Mouse (Mus musculus): ENCODE measurements at regions not wholly inside any gene's neighbourhood (a gene's known extent, or its start where the extent isn't known, plus 50 kb on each side); places are given as distances from the start of the nearest gene placed in this dataset.

GRCm38 (mm10) chr2:61354104-61354503 is 224.3 kb upstream of the Tank start:
- Histone ChIP-seq H3K9ac (ENCODE audit: low read depth, low read length, severe bottlenecking) (no peak overlapping the region), H3K27me3 (ENCODE audit: control insufficient read depth, insufficient read depth, low read length) (no peaks in the 10 kb centered on the region), H3K4me1 (ENCODE audit: control insufficient read depth, insufficient read depth, low read length) (peaks cover 7% of the 10 kb centered on the region), H3K9me3 (ENCODE audit: control insufficient read depth, low read length) (no peaks in the 10 kb centered on the region), H3K27ac (replicated peaks; ENCODE audit: low read depth, low read length) (0 out of 2 replicates have a peak overlapping the region, but pooled peaks have one; percentile 34), H3K36me3 (ENCODE audit: control insufficient read depth, insufficient read depth, low read length) (no peaks in the 10 kb centered on the region), H3K4me3 (replicated peaks; ENCODE audit: low read length) (no peak overlapping the region), H3K4me2 (replicated peaks; ENCODE audit: low read depth, low read length, severe bottlenecking) (no peak overlapping the region)
- 18% methylated on average over 8 of the region's 8 CpGs for WGBS
- DNase-seq (ENCODE audit: low spot score), result peak; percentile 62
- TF ChIP-seq POLR2A (IDR thresholded peaks at IDR 0.05; ENCODE audit: borderline replicate concordance, extremely low read depth, insufficient read depth, insufficient read length), result no peak
- ATAC-seq (ENCODE audit: low FRiP score, low read depth), result peak; percentile 68; the same call in 1 of the 2 replicates

GRCm38 (mm10) chr2:61347451-61347850 is 230.9 kb upstream of the Tank start:
- peaks cover 5% of the 10 kb centered on the region; the same call in 1 of the 2 replicates for H3K4me1 ChIP-seq (ENCODE audit: control insufficient read depth, insufficient read depth, low read length)
- H3K4me3 ChIP-seq (replicated peaks; ENCODE audit: low read length), result no peak overlapping the region
- H3K27me3 ChIP-seq (ENCODE audit: control insufficient read depth, insufficient read depth, low read length), result no peaks in the 10 kb centered on the region
- TF ChIP-seq POLR2A (IDR thresholded peaks at IDR 0.05; ENCODE audit: borderline replicate concordance, extremely low read depth, insufficient read depth, insufficient read length), result no peak
- no peak for ATAC-seq (ENCODE audit: low FRiP score, low read depth)
- no peak overlapping the region for H3K27ac ChIP-seq (replicated peaks; ENCODE audit: low read depth, low read length)
- no peaks in the 10 kb centered on the region for H3K9me3 ChIP-seq (ENCODE audit: control insufficient read depth, low read length)
- H3K4me2 ChIP-seq (replicated peaks; ENCODE audit: low read depth, low read length, severe bottlenecking), result no peak overlapping the region
- WGBS, result 82% methylated on average over 3 of the region's 3 CpGs
- DNase-seq (ENCODE audit: low spot score), result no peak
- no peaks in the 10 kb centered on the region for H3K36me3 ChIP-seq (ENCODE audit: control insufficient read depth, insufficient read depth, low read length)
- no peak overlapping the region for H3K9ac ChIP-seq (ENCODE audit: low read depth, low read length, severe bottlenecking)

- no peaks in the 10 kb centered on the region for H3K9me3 ChIP-seq (ENCODE audit: control insufficient read depth, low read length)
- H3K4me3 ChIP-seq (replicated peaks; ENCODE audit: low read length), result no peak overlapping the region
- DNase-seq (ENCODE audit: low spot score) (no peak), ATAC-seq (ENCODE audit: low FRiP score, low read depth) (no peak)
- H3K27me3 ChIP-seq (ENCODE audit: control insufficient read depth, insufficient read depth, low read length), result no peaks in the 10 kb centered on the region
- no peak overlapping the region for H3K4me2 ChIP-seq (replicated peaks; ENCODE audit: low read depth, low read length, severe bottlenecking)
- no peak overlapping the region for H3K27ac ChIP-seq (replicated peaks; ENCODE audit: low read depth, low read length)
- H3K4me1 ChIP-seq (ENCODE audit: control insufficient read depth, insufficient read depth, low read length), result peaks cover 5% of the 10 kb centered on the region; the same call in 1 of the 2 replicates
- WGBS, result 28% methylated on average over 8 of the region's 8 CpGs
- no peaks in the 10 kb centered on the region for H3K36me3 ChIP-seq (ENCODE audit: control insufficient read depth, insufficient read depth, low read length)
- H3K9ac ChIP-seq (ENCODE audit: low read depth, low read length, severe bottlenecking), result no peak overlapping the region
- no peak for TF ChIP-seq POLR2A (IDR thresholded peaks at IDR 0.05; ENCODE audit: borderline replicate concordance, extremely low read depth, insufficient read depth, insufficient read length)
These were observed 232.2 kb upstream of the Tank start for GRCm38 (mm10) chr2:61346012-61346760.

- Histone ChIP-seq H3K4me3 (replicated peaks; ENCODE audit: low read length) (no peak overlapping the region), H3K36me3 (ENCODE audit: control insufficient read depth, insufficient read depth, low read length) (no peaks in the 10 kb centered on the region), H3K27ac (replicated peaks; ENCODE audit: low read depth, low read length) (no peak overlapping the region), H3K27me3 (ENCODE audit: control insufficient read depth, insufficient read depth, low read length) (no peaks in the 10 kb centered on the region), H3K4me2 (replicated peaks; ENCODE audit: low read depth, low read length, severe bottlenecking) (no peak overlapping the region), H3K4me1 (ENCODE audit: control insufficient read depth, insufficient read depth, low read length) (peaks cover 5% of the 10 kb centered on the region; the same call in 1 of the 2 replicates), H3K9ac (ENCODE audit: low read depth, low read length, severe bottlenecking) (no peak overlapping the region), H3K9me3 (ENCODE audit: control insufficient read depth, low read length) (no peaks in the 10 kb centered on the region)
- 85% methylated on average over 7 of the region's 7 CpGs for WGBS
- no peak for TF ChIP-seq POLR2A (IDR thresholded peaks at IDR 0.05; ENCODE audit: borderline replicate concordance, extremely low read depth, insufficient read depth, insufficient read length)
- no peak for ATAC-seq (ENCODE audit: low FRiP score, low read depth)
- DNase-seq (ENCODE audit: low spot score), result no peak
These were observed 233.1 kb upstream of the Tank start for GRCm38 (mm10) chr2:61345311-61345710.

- no peak overlapping the region for H3K9ac ChIP-seq (ENCODE audit: low read depth, low read length, severe bottlenecking)
- H3K4me2 ChIP-seq (replicated peaks; ENCODE audit: low read depth, low read length, severe bottlenecking), result no peak overlapping the region
- no peak for TF ChIP-seq POLR2A (IDR thresholded peaks at IDR 0.05; ENCODE audit: borderline replicate concordance, extremely low read depth, insufficient read depth, insufficient read length)
- no peak overlapping the region for H3K27ac ChIP-seq (replicated peaks; ENCODE audit: low read depth, low read length)
- ATAC-seq (ENCODE audit: low FRiP score, low read depth) (no peak), DNase-seq (ENCODE audit: low spot score) (no peak)
- no peak overlapping the region for H3K4me3 ChIP-seq (replicated peaks; ENCODE audit: low read length)
- 80% methylated on average over 16 of the region's 16 CpGs for whole genome bisulfite sequencing
- H3K4me1 ChIP-seq (ENCODE audit: control insufficient read depth, insufficient read depth, low read length), result peaks cover 5% of the 10 kb centered on the region; the same call in 1 of the 2 replicates
- no peaks in the 10 kb centered on the region for H3K9me3 ChIP-seq (ENCODE audit: control insufficient read depth, low read length)
- no peaks in the 10 kb centered on the region for H3K27me3 ChIP-seq (ENCODE audit: control insufficient read depth, insufficient read depth, low read length)
- H3K36me3 ChIP-seq (ENCODE audit: control insufficient read depth, insufficient read depth, low read length), result no peaks in the 10 kb centered on the region
These were observed 233.7 kb upstream of the Tank start for GRCm38 (mm10) chr2:61344556-61345131.

All from limb, embryonic 14.5 days (tissue).